Mouse (Mus musculus): ENCODE measurements around the gene Zfp936. TPM values are rescaled to one million over a fixed set of nuclear protein-coding genes. Genes with fewer than 3 reads are reported as not detected.
"Not testable (repeated sequence)": the region's sequence is repeated elsewhere in the genome, so short reads cannot be mapped to it uniquely, and the experiment has no call there.

The Zfp936 gene
- not detected for total RNA-seq (2022)

- not testable (repeated sequence) for DNase-seq (ENCODE audit: low spot score in 2 of 2)
These were observed at the start of gene Zfp936 for GRCm38 (mm10) chr7:43113929-43114328. Gene Zfp936, plus strand, starts transcription at chr7:43114229.

- DNase-seq (ENCODE audit: low spot score in 2 of 2), result no peak
These were observed 36.2 kb upstream of the Zfp936 start for GRCm38 (mm10) chr7:43077831-43078230.

GRCm38 (mm10) chr7:43128691-43129090 lies 14.7 kb downstream of the Zfp936 start:
- not testable (repeated sequence) for DNase-seq (ENCODE audit: low spot score in 2 of 2)

GRCm38 (mm10) chr7:43164121-43164520 lies 50.1 kb downstream of the Zfp936 start:
- DNase-seq (ENCODE audit: low spot score in 2 of 2), result not testable (repeated sequence)

DNA sequence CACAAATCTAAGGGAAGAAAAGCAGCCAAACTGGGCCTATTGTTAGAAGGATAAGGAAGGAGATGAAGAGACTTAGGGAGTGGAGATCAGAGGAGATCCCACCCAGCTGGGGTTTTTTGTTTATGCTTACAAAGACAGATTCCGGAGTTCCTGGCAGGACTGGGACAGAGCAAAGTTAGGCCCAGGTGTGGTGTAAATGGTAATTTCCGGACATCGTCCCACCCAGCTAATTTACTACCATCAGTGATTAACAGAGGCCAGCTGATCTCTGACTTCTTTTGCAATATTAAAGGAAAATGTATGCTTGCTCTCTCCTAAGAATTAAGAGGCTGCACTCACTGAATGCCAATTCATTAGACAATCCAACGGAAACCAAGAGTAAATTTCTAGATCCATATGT lies 53.1 kb downstream of the Zfp936 start:
- not testable (repeated sequence) for DNase-seq (ENCODE audit: low spot score in 2 of 2)

DNA sequence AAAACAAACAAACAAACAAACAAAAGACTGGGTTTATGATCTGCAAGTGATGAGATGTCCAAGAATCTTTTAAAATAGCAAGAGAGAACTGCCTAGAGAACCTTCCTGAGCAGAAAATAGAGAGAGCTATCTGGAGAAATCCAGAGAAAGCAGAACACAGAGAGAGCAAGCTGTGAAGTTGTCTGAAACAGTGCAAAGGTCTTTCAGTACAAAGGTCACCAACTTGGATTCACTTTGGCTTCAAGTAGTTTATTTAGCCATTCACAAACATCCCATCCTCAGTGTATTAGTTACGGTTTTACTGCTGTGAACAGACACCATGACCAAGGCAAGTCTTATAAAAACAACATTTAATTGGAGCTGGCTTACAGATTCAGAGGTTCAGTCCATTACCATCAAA lies 53.8 kb downstream of the Zfp936 start:
- DNase-seq (ENCODE audit: low spot score in 2 of 2), result not testable (repeated sequence)

DNA sequence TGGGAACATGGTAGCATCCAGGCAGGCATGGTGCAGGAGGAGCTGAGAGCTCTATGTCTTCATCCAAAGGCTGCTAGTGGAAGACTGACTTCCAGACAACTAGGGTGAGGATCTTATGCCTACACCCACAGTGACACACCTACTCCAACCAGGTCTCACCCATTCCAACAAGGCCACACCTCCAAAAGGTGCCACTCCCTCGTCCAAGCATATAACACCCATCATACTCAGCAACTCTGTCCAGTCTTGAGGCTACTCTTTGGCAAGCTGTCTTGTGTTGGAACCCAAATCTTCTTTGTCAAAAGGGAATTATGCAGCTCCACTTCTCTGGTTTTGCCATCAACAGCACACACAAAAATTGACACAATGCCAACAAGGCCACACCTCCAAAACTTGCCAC lies 54.2 kb downstream of the Zfp936 start:
- DNase-seq (ENCODE audit: low spot score in 2 of 2), result not testable (repeated sequence)

- no peak for DNase-seq (ENCODE audit: low spot score in 2 of 2)
These were observed 63.1 kb downstream of the Zfp936 start for GRCm38 (mm10) chr7:43177003-43177702.

DNA sequence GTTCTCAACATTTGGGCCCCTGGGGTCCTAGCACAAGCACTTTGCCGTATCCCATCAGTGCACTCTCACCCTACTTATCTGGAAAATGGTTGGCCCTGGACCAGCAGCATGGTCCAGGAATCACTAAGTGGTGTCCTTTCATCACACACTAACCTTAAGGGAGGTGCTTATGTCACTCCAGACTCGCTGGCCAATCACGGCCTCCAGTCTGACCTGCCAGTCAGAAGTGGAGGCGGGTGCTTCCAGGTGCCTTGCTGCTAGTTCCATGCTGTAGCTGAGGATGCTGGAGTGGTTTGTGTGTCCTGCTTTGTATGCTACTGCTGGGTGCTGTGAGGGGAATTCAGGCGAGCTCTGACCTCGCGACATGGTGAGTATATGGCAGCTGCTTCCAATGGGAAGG lies 99.8 kb downstream of the Zfp936 start:
- DNase-seq (ENCODE audit: low spot score in 2 of 2), result not testable (repeated sequence)

Small RNA genes within 50 kb of the gene (microRNA-seq; reads per million reads assigned to microRNA genes)
- gene Gm22707, result 0 reads per million in 2 experiments

Other genes starting within 250 kb of the Zfp936 start
- under 1 TPM in 3 of 4 experiments, not detected in 1; 0.16 to 0.52 (median 0.29) TPM for gene Gm2381, start 247.0 kb upstream of the Zfp936 start, total RNA-seq (2022)
- gene Vmn2r63, start 180.4 kb upstream of the Zfp936 start, total RNA-seq (2022), result not detected
- gene Gm9268, start 95.5 kb upstream of the Zfp936 start, total RNA-seq (2022), result not detected
- gene Zfp715, start 199.1 kb downstream of the Zfp936 start, total RNA-seq (2022), result 10 to 100 TPM; 22.7 to 26.8 (median 25.6) TPM
- 1 to 10 TPM in 2 of 4 experiments, under 1 TPM in 2; 0.68 to 2.8 (median 1.7) TPM for gene Siglecf, start 237.1 kb downstream of the Zfp936 start, total RNA-seq (2022)

Data from layer of hippocampus, adult 8-10 months (tissue).